Mouse (Mus musculus): ENCODE data around the gene Dennd1a. TPM values are rescaled to one million over a fixed set of nuclear protein-coding genes. Genes with fewer than 3 reads are reported as not detected.

Dennd1a gene
- total RNA-seq, 2 experiments from 2014 or later: 31.3 to 31.6 TPM

DNA sequence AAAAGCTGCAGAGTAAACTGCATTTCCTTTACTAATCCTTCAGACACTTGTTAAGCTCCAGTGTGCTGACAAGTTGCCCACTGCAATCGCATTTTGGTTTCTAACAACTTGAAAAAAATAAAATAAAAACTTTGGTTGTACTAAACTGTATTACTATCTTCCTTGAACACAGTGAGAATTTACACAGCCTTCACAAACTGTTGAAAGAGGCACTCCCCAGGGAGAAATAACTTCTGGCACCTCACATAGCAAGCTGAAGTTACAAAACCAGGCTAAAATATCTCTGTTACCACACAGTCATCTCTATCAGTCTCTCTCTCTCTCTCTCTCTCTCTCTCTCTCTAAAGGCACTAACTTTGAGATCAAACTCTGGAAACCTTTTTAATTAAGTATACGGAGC is 63.4 kb downstream of the Dennd1a start:
- DNase-seq: no peak

DNA sequence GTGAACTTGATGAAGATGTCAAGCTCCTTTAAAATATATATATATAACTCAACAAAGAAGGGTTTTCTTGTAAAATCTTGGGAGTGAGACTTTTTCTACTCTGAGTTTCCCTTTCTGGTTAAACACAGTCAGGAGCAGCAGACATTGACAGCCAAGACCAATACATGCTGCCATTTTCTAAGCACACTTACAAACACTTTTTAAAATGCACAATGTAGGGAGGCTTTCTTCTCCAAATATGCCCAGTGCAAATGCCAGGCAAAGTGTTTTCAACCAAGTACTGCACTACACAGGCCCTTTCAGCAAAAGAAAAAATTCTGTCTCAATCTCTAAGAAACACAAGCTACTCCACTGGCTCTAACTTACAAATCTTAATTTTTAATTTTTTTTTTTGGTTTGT is 65.7 kb downstream of the Dennd1a start:
- no peak for DNase-seq

GRCm38 (mm10) chr2:38220687-38221435 is 66.3 kb downstream of the Dennd1a start:
- DNase-seq: no peak

DNA sequence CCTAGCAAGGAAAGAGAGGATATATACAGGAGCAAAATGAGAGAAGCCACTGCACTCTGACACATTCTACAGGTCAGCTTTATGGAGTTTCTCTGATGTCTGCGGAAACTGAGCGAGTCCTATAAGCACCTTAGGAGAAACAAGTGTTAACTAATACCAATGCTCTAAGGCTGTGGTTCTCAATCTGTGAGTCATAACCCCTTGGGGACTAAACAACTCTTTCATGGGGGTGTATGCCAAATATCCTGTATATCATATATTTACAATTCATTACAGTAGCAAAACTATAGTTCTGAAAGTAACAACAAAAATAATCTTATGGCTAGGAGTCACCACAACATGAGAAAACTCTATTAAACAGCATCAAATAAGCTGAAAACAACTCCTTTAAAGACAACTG is 67.5 kb downstream of the Dennd1a start:
- no peak for DNase-seq

DNA sequence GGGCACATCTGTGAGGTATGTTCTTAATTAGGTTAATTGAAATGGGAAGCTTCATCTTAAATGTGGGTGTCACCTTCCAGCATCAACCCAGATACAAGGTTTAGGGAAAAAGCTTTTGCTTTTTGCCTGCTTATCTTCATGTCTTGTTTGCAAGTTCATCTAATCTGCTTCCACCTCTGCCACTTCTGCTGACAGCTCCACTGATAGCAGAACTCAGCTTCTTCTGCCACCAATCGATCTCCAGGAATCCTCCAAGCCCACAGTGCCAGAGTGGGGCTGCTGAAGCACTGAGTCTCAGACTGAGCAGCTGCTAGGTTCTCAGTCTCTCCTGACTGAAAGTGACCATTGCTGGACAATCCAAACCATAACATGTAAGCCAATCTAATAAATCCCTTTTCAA is 74.1 kb downstream of the Dennd1a start:
- DNase-seq: no peak

DNA sequence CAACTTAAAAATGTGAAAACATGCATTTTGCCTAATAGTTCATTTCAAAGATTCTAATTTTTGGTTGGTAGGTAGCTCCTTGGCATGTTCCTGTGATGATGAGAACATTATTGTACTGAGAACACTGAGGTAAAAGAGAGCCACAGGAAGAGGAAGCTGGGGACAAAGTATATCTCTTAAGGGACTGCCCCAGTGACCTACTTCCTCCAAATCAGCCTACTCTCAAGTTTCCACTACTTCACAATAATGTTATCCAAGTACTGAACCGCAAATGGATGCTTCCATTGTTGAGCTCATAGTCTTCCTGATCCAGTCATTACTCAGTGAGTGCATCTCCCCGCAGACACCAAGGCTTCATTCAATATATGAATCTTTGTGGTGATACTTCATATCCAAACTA is 75.8 kb downstream of the Dennd1a start:
- no peak for DNase-seq

DNA sequence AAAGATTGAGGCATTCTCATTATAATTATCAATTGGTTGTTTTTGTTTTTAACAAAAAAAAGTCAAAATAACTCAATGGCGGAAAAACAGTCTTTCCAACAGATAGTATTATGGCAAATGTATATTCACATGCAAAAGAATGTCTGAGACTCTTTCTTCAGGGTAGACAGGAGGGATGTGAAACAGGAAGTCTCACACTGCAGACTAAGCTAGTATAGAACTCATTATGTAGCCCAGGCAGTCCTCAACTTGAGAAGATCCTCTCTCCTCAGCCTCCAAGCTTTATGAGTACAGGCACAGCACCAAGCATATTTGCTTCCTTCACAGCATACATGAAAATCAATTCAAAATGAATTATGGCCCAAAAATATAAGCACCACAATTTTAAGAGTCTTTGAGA is 79.4 kb downstream of the Dennd1a start:
- DNase-seq: no peak

GRCm38 (mm10) chr2:38205281-38205680 is 81.9 kb downstream of the Dennd1a start:
- no peak for DNase-seq

- no peak for DNase-seq
Measured at GRCm38 (mm10) chr2:38204696-38205095, 82.5 kb downstream of the Dennd1a start.

DNA sequence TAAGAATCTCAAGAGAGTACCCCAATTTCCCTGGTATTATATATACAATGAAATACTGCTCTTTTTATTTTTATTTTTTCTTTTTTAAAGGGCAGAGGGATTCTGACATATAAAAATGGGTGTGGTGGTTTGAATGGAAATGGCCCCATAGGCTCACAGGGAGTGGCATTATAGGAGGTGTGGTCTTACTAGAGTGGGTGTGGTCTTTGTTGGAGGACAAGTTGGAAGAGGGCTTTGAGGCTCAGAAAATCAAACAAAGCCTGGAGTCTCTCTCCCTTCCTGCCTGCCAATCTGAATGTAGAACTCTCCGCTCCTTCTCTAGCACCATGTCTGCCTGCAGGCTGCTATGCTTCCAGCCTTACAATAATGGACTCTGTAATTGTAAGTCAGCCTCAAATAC is 89.1 kb downstream of the Dennd1a start:
- no peak for DNase-seq

- DNase-seq: peak; percentile 8
Measured at GRCm38 (mm10) chr2:38196199-38197060, 90.8 kb downstream of the Dennd1a start.

DNA sequence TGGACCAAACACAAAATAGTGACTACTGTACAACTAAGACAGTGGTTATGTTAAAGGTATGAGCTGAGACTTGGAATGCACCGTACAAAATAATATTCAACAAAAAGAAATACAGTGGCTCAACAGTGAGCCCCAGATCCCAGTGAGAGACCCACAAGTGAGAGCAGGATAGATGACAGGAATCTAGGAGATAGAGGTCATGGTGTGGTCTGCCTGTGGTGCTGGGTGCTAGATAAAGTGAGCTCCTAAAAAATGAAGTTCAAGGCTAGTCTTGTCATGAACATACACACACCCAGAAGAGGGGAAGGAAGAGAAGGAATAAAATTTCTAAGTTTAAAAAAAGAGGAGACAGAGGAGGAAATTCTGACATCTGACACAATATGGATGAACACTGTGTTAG is 95.2 kb downstream of the Dennd1a start:
- no peak for DNase-seq

- DNase-seq: no peak
Measured at GRCm38 (mm10) chr2:38191601-38192000, 95.6 kb downstream of the Dennd1a start.

DNA sequence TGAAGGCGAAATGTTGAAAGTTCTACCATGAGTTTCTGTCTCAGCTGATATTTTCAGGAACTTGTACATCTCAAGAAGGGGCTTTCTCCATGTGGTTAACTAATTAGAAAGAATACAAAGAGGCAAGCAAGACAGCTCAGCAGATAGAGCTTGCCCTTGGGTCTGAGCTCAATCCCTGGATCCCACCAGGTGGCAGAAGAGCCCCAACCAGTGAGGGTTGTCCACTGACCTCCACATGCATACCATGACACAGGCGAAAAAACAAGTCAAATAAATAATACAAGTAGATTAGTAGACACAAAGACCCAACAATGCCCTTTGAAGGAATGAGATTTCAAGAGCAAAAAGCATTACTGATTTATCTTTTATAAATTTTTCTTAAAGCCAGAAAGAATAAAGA is 100.8 kb downstream of the Dennd1a start:
- peak; percentile 32 for DNase-seq

DNA sequence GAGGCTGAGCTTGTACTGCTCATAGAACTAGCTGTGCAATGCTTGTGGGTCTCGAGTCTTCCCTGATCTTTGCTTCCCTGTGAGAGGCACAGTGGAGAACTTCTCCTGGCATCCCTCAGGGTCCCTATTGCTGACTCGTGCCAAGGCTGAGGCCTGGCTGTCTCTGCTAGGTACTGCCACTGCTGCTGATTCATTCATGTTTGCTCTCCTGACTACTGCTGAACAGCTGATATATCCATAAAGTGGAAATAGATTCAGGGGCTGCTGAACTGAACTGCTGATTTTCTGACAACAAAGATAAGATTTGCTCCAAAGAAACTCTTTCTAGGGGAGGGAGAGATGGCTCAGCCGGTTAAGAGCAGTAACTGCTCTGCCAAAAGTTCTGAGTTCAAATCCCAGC is 102.2 kb downstream of the Dennd1a start:
- no peak for DNase-seq

DNA sequence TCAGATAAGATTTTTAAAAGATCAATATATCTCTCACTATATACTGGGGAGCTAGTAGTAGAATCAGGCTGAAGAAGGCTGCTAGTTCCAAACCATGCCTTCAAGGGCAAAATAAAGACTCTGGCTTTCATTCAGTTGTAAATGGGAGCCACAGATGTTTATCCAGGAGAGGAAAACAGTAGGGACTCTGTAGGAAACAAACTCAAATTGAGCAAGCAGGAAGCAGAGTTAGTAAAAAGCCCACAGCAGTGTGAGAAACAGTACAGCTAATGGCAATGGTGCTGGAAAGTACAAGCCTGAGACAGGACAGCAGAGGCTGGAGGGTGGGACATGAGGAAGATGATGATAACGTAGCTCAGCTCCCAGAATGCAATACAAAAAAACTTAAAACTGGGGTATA is 103.3 kb downstream of the Dennd1a start:
- no peak for DNase-seq

DNA sequence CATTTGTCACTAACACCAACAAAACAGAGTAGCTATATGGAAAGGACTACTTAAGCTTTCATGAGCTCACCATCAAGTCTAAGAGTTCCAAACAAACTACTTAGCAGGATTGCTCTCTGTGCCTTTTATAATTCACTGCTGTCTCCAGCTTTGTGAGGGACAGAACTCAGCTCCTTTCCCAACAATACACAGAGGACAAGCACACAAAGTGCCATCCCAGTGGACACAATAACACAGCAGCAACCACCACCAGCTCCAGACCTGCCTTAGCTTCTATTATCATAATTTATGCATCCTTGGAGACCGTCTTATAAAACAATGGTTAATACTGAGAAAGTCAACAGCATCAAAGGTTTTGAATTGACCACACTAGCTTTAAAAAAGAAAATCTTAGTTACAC is 104.9 kb downstream of the Dennd1a start:
- DNase-seq: no peak

DNA sequence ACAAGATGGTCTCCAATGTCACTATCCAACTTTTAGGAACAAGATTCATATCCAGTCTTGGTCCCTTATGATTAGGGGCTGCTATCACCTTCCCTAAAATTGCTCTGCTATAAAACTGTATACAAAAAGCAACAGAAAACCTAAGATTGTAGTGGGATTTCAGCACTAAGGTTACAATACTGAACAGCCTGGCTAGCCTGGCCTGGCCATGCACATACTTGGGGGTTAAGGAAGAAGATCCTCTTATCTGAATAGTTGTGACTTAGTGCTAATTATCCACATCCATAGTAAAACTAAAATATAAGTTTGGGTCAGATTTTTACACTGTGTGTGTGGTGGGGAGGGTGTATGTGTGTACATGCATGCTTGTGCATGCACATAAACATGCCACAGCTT is 109.6 kb downstream of the Dennd1a start:
- DNase-seq: no peak

DNA sequence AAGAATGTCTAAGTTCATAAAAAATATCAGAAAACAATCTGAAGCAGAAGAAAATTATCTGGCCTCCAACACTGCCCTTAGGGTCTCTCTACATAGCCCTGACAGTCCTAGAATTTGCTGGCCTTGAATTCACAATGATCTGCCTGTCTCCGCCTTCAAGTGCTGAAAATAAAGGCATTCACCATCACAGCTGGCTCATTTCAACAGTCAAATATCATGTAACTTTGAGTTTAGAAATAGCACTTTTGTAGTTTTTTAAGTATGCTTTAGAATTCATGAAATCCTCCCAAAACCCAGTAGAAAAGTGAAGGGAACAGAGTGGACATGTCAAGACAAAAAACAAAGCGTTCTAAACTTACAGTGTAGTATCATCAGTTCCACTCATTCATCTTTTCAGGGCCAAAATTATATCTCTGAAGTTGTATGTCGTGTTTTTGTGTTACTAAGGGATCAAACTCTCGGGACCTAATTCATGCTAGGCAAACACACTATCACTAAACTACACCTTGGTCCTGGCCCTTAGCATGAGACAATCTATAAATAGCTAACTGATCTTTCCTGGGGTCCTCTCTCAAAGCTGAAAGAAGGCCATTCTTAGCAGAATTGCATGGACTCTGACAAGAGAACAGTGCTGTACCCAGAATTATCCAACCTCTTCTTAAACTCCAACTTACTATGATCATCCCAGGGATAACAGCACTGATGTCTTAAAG is 110.2 kb downstream of the Dennd1a start:
- no peak for DNase-seq

- DNase-seq: no peak
Measured at GRCm38 (mm10) chr2:38175276-38175675, 111.9 kb downstream of the Dennd1a start.

- no peak for DNase-seq
Measured at GRCm38 (mm10) chr2:38168606-38169005, 118.6 kb downstream of the Dennd1a start.

- no peak for DNase-seq
Measured at GRCm38 (mm10) chr2:38165966-38166365, 121.2 kb downstream of the Dennd1a start.

DNA sequence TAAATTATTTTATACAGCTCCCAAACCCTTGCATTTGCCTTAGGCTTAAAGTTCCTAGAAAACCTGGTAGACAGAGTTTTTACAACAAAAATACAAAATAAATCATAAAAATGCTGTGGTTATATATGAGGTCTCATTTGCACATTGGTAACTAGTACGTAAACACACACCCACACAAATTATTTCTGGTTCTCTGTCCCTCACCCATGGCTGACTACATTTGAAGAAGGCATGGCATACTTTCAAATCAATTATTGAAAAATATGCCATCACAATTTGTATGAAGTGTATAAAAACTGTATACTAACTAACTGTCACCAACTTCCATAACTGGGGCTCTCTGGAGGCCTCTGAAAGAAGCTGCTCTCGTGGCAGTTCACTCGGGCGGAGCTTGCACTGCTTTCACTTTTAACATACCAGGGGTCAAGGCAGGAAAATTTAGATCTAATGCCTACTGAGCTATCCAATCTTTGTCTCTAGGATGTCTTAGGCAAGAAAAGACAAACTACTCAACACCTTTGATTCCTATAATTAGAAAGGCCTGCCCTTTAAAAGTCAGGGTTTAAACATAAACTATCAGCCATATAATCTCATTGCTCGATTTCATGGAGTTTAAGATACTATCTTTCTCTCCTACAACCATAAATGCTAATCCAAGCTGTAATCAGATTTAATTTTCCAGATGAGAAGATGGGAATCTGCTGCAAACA is 122.7 kb downstream of the Dennd1a start:
- DNase-seq: peak; percentile 9
